Mouse (Mus musculus): ENCODE measurements around the gene Umod.
A peak's percentile ranks its signal among the peaks of the same experiment; 100 is the strongest.

Umod gene

GRCm38 (mm10) chr7:119441938-119442337 is 37.1 kb downstream of the Umod start:
- DNase-seq (ENCODE audit: low spot score): no peak

DNA sequence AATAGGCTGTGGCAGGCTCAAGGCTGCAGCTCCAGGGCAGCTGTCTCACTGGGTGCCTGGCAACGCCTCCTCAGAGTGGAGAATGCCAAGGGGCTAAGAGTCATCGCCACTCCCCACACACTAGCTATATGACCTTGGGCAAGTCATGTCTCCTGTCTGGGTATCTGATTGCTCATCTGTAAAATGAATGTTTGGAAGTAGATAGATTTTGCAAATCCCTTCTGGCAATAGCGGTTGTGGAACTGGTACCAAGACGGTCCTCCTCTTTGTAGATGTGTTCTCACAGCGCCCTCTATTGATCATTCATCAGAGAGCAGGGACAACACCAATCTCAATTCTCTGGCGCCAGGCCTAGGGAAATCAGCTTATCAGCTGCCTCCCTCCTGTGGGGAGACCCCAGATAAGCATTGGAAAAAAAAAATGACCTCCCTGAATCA is 51.9 kb downstream of the Umod start:
- DNase-seq (ENCODE audit: low spot score): peak; percentile 2

DNA sequence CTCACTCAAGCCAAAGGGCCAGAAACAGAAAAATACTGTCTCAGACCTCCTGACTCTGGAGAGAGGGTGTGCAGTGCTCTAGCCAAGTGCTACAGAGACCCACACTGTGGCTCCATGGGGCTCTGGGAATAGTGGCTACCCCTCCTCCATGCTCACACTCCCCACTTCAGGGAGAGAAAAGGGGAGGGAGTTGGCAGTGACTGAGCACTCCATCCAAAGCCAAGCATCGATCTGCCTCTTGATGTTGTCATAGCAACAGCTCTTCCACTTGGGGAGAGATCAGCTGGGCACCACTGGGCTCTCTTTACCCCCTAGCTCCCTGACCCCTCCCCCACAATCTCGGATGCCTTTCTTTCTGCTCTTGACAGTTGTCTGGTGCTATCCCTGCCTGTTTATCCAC is 58.4 kb downstream of the Umod start:
- DNase-seq (ENCODE audit: low spot score): no peak

GRCm38 (mm10) chr7:119418523-119418922 is 60.6 kb downstream of the Umod start:
- DNase-seq (ENCODE audit: low spot score): no peak

Measured in adipocyte (in vitro differentiated cells).